Mouse (Mus musculus) liver, embryonic 13.5 days (tissue): ENCODE measurements around the gene Tex22. TPM values are rescaled to one million over a fixed set of nuclear protein-coding genes. Genes with fewer than 3 reads are reported as not detected.

Experiments used
- ATAC-seq: fragments of 200-750 bp; cut with Nextera tagmentation; 2 replicates; pipeline ENCODE4 v1.8.0; 2017; ENCODE audit warnings: low read depth, mild to moderate bottlenecking, moderate number of reproducible peaks, moderate library complexity
- DNase-seq: peaks from one replicate; pipeline ENCODE4 v3.0.0; 2022
- H3K27ac ChIP-seq: fragments of 300-500 bp; sonication (generic); 2 replicates; pipeline ENCODE4 v1.5.1; 2015; ENCODE audit warnings: moderate library complexity, mild to moderate bottlenecking, inconsistent platforms
- H3K27me3 ChIP-seq: fragments of 300-500 bp; sonication (generic); 2 replicates; pipeline ENCODE4 v1.6.1; 2015; ENCODE audit warnings: mild to moderate bottlenecking, inconsistent platforms
- H3K36me3 ChIP-seq: fragments of 300-500 bp; sonication (generic); 2 replicates; pipeline ENCODE4 v1.6.1; 2015; ENCODE audit warnings: mild to moderate bottlenecking, inconsistent platforms
- H3K4me1 ChIP-seq: fragments of 300-500 bp; sonication (generic); replicated peaks from 2 replicates; pipeline ENCODE4 v1.6.1; 2015; ENCODE audit warnings: inconsistent platforms
- H3K4me2 ChIP-seq: fragments of 300-500 bp; sonication (generic); 2 replicates; pipeline ENCODE4 v1.6.1; 2015; ENCODE audit warnings: inconsistent platforms, mild to moderate bottlenecking, moderate library complexity
- H3K4me3 ChIP-seq: fragments of 300-500 bp; sonication (generic); replicated peaks from 2 replicates; pipeline ENCODE4 v1.5.1; 2015; ENCODE audit warnings: mild to moderate bottlenecking, inconsistent platforms
- H3K9ac ChIP-seq: fragments of 300-500 bp; sonication (generic); 2 replicates; pipeline ENCODE4 v1.6.1; 2015; ENCODE audit warnings: mild to moderate bottlenecking, inconsistent platforms
- H3K9me3 ChIP-seq: fragments of 300-500 bp; sonication (generic); replicated peaks from 2 replicates; pipeline ENCODE4 v1.6.1; 2016; ENCODE audit warnings: inconsistent platforms
- WGBS: fragments of 180-500 bp; shearing (Covaris S2); methylation state at CpG from one replicate; pipeline ENCODE4 v1.1.7; 2015; ENCODE audit not compliant: insufficient replicate concordance; 5-methylcytosine and 5-hydroxymethylcytosine counted together
- polyA plus RNA-seq: library from polyadenylated mRNA; unstranded; fragments of >200 nt; fragmentation: Nextera tagmentation; extraction: Ambion mirVana; gene quantifications from 2 replicates; pipeline ENCODE4 v1.2.1, GENCODE M21; 2015

Gene Tex22
- polyA plus RNA-seq, 1 experiment from 2014 or later: not detected

DNA sequence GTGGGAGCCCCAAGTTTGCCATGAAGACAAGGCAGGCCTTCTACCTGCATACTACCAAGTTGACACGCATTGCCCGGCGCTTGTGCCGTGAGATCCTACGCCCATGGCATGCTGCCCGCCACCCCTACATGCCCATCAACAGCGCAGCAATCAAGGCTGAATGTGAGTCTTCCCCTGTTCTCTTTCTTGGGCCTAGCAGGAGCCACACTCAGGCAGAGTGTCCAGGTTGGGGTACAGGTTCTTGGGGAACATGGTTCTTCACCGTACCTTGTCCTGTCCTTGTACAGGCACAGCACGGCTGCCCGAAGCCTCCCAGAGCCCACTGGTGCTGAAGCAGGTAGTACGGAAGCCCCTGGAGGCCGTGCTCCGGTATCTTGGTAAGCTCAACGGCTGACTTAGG lies 57.3 kb downstream of the Tex22 start:
- DNase-seq (no peak), ATAC-seq (no peak)
- Histone ChIP-seq H3K4me3 (no peak overlapping the region), H3K4me1 (peaks cover 7% of the 10 kb centered on the region; the same call in 1 of the 2 replicates), H3K4me2 (no peak overlapping the region), H3K36me3 (peaks cover 100% of the 10 kb centered on the region), H3K9me3 (no peaks in the 10 kb centered on the region), H3K9ac (no peak overlapping the region), H3K27ac (no peak overlapping the region), H3K27me3 (no peaks in the 10 kb centered on the region)
- 92% methylated on average over 14 of the region's 14 CpGs for WGBS

DNA sequence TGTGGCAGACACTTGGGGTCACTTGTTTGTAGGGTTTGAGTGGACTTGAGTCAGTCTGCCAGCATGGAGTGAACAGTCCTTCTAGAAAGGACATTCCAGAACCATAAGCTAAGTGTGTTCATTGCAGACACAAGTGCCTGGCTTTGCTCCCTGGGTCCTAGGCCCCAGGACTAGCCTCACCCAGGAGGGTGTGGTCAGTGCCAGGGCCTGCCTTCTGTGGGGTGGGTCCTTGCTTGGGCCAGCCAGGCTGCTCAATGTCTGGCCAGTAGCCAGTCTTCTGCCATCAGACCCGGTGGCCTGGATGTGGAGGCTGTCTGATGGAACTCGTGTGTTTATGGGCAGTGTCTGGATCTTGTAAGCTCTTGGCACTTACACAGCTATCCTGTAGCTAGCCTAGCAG lies 58.3 kb downstream of the Tex22 start:
- Histone ChIP-seq H3K4me1 (peaks cover 12% of the 10 kb centered on the region), H3K4me3 (no peak overlapping the region), H3K9ac (no peak overlapping the region), H3K36me3 (peaks cover 100% of the 10 kb centered on the region), H3K27ac (no peak overlapping the region), H3K27me3 (no peaks in the 10 kb centered on the region), H3K4me2 (no peak overlapping the region), H3K9me3 (no peaks in the 10 kb centered on the region)
- DNase-seq: no peak
- WGBS: 52% methylated on average over 2 of the region's 2 CpGs
- ATAC-seq: no peak

GRCm38 (mm10) chr12:113133260-113133659 lies 59.0 kb downstream of the Tex22 start:
- H3K36me3 ChIP-seq: peaks cover 99% of the 10 kb centered on the region

DNA sequence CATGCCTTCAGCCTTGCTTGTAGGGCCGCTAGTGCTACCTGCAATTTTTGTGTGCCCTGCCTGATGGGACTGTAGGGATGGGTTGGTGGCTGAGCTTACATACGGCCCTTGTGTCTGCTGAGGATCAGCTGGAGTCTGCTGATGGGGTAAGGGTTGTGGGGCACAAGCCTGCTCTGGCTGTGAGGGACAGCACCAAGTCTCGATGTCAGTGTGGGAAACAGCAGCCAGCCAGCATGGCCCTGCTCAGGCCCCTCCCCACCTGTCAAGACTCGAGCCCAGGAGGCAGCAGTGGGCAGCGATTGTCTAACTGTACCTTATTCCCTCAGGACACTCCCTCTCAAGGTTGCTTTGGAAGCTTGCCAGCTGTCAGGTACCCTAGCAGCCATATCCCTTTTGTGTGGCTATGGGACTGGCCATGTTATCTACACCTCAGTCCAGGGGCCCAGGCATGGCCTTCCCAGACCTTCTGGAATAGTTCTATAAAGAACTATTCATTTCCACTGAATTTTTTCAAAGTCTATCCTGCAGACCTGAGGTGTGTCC lies 59.6 kb downstream of the Tex22 start:
- DNase-seq: no peak
- Histone ChIP-seq H3K27me3 (no peaks in the 10 kb centered on the region), H3K36me3 (peaks cover 92% of the 10 kb centered on the region), H3K4me3 (no peak overlapping the region), H3K4me2 (no peak overlapping the region), H3K27ac (no peak overlapping the region), H3K4me1 (peaks cover 15% of the 10 kb centered on the region), H3K9ac (no peak overlapping the region), H3K9me3 (no peaks in the 10 kb centered on the region)
- 75% methylated on average over 5 of the region's 5 CpGs for WGBS
- no peak for ATAC-seq

More at GRCm38 (mm10) chr12:113133260-113133659, 59.0 kb downstream of the Tex22 start:
- Histone ChIP-seq H3K4me1 (peaks cover 13% of the 10 kb centered on the region), H3K27me3 (no peaks in the 10 kb centered on the region), H3K27ac (no peak overlapping the region), H3K9ac (no peak overlapping the region), H3K4me3 (no peak overlapping the region), H3K9me3 (no peaks in the 10 kb centered on the region), H3K4me2 (no peak overlapping the region)
- DNase-seq: no peak
- WGBS: 90% methylated on average over 9 of the region's 9 CpGs
- no peak for ATAC-seq

GRCm38 (mm10) chr12:113134502-113134901 lies 60.2 kb downstream of the Tex22 start:
- Histone ChIP-seq H3K4me1 (peaks cover 20% of the 10 kb centered on the region), H3K27me3 (no peaks in the 10 kb centered on the region), H3K36me3 (peaks cover 86% of the 10 kb centered on the region), H3K27ac (no peak overlapping the region), H3K9ac (no peak overlapping the region), H3K9me3 (no peaks in the 10 kb centered on the region), H3K4me3 (no peak overlapping the region), H3K4me2 (no peak overlapping the region)
- WGBS: 74% methylated on average over 4 of the region's 4 CpGs
- DNase-seq (no peak), ATAC-seq (no peak)

GRCm38 (mm10) chr12:113135401-113135800 lies 61.1 kb downstream of the Tex22 start:
- no peak overlapping the region for H3K9ac ChIP-seq
- DNase-seq (no peak), ATAC-seq (no peak)
- H3K4me1 ChIP-seq: peaks cover 29% of the 10 kb centered on the region
- WGBS: 82% methylated on average over 7 of the region's 7 CpGs
- H3K4me2 ChIP-seq: no peak overlapping the region
- no peak overlapping the region for H3K27ac ChIP-seq
- peaks cover 77% of the 10 kb centered on the region for H3K36me3 ChIP-seq
- no peak overlapping the region for H3K4me3 ChIP-seq
- no peaks in the 10 kb centered on the region for H3K9me3 ChIP-seq
- H3K27me3 ChIP-seq: peaks cover 4% of the 10 kb centered on the region; the same call in 1 of the 2 replicates

DNA sequence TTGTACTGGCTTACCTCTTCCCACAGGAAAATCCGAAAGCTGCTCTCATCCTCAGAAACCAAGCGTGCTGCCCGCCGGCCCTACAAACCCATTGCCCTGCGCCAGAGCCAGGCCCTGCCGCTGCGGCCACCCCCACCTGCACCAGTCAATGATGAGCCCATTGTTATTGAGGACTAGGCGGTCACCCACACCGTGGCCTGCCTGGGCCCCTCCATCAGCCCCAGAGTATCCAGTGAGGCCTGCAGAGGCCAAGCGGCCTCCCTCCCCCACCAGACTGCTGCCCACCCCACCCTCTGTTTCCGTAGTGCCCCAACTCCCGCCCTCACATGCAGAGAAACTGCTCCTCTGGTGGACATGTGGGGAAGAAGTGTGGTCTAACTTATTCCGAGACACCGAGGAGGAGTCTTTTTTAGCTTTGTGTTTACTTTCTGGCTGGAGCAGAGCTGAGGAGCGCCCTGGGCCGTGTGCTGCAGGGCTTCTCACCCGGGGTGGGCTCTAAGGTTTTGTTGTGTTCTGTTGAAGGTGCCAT lies 62.3 kb downstream of the Tex22 start:
- DNase-seq (no peak), ATAC-seq (no peak)
- WGBS: 86% methylated on average over 17 of the region's 17 CpGs
- Histone ChIP-seq H3K4me1 (peaks cover 40% of the 10 kb centered on the region), H3K4me2 (no peak overlapping the region), H3K27ac (no peak overlapping the region), H3K27me3 (peaks cover 16% of the 10 kb centered on the region), H3K9me3 (no peaks in the 10 kb centered on the region), H3K9ac (no peak overlapping the region), H3K4me3 (no peak overlapping the region), H3K36me3 (peaks cover 66% of the 10 kb centered on the region)

GRCm38 (mm10) chr12:113137260-113138213 lies 63.2 kb downstream of the Tex22 start:
- Histone ChIP-seq H3K4me2 (no peak overlapping the region), H3K9me3 (no peaks in the 10 kb centered on the region), H3K36me3 (peaks cover 56% of the 10 kb centered on the region), H3K4me1 (peaks cover 45% of the 10 kb centered on the region), H3K9ac (no peak overlapping the region), H3K4me3 (no peak overlapping the region), H3K27me3 (peaks cover 26% of the 10 kb centered on the region), H3K27ac (no peak overlapping the region)
- DNase-seq (no peak), ATAC-seq (no peak)
- WGBS: 78% methylated on average over 18 of the region's 18 CpGs

GRCm38 (mm10) chr12:113138291-113138690 lies 64.0 kb downstream of the Tex22 start:
- Histone ChIP-seq H3K9me3 (no peaks in the 10 kb centered on the region), H3K36me3 (peaks cover 48% of the 10 kb centered on the region), H3K27ac (no peak overlapping the region), H3K4me2 (no peak overlapping the region), H3K9ac (no peak overlapping the region), H3K4me1 (peaks cover 51% of the 10 kb centered on the region), H3K4me3 (no peak overlapping the region), H3K27me3 (peaks cover 33% of the 10 kb centered on the region)
- WGBS: 70% methylated on average over 6 of the region's 6 CpGs
- DNase-seq (no peak), ATAC-seq (no peak)
